Comparison of ENCODE assay signal across 22 mouse cellular contexts in genomic region chr7:102481579-102481978, GRCm38 (mm10). TPM values are rescaled to one million over a fixed set of nuclear protein-coding genes. Genes with fewer than 3 reads are reported as not detected.
"Had no signal": no experiment of that assay in that cellular context is flagged by ENCODE, and none has a peak within 500 bp of the region (broad histone marks: within the 10 kb centered on the region; RNA-seq: fewer than 3 reads in every experiment).

Gene Olfr543 (minus strand): TSS chr7:102481679.

- H3K4me1 ChIP-seq: midbrain, embryonic 10.5 days; midbrain, embryonic 12.5 days; neural tube, embryonic 13.5 days; neural tube, embryonic 15.5 days had no signal

- ATAC-seq: liver, embryonic 12.5 days; midbrain, embryonic 16.5 days had no signal

- DNase-seq: lung, adult 2 months; lung, postnatal 10 days; lung, postnatal 4 days; midbrain, embryonic 14.5 days; retina, postnatal 1 day; right cerebral cortex, adult 18-20 months; right cerebral cortex, postnatal 25 days; right cerebral cortex, postnatal 4 days; spleen, adult 18-20 months; thymus, adult 18-20 months; thymus, postnatal 14 days; thymus, postnatal 36 days had no signal

- H3K36me3 ChIP-seq: neural tube, embryonic 13.5 days; neural tube, embryonic 15.5 days had no signal

- H3K27me3 ChIP-seq: liver, embryonic 12.5 days; lung, embryonic 15.5 days; midbrain, embryonic 12.5 days; neural tube, embryonic 13.5 days; neural tube, embryonic 15.5 days had no signal

- H3K4me3 ChIP-seq: liver, embryonic 12.5 days; lung, embryonic 15.5 days; midbrain, embryonic 10.5 days; midbrain, embryonic 12.5 days; myocyte; neural tube, embryonic 13.5 days; neural tube, embryonic 15.5 days had no signal

- H3K9me3 ChIP-seq: liver, embryonic 12.5 days; lung, embryonic 15.5 days; midbrain, embryonic 10.5 days; midbrain, embryonic 12.5 days; neural tube, embryonic 13.5 days; neural tube, embryonic 15.5 days had no signal

- H3K27ac ChIP-seq: liver, embryonic 12.5 days; liver, embryonic 14.5 days; lung, embryonic 15.5 days; midbrain, embryonic 10.5 days; midbrain, embryonic 12.5 days; neural tube, embryonic 13.5 days; neural tube, embryonic 15.5 days had no signal

RNA-seq across cellular contexts. Expression of gene Olfr543, which starts in this region (rescaled TPM):
- polyA plus RNA-seq: lung, adult 2 months; myocyte; small intestine, adult 2 months had no signal
